Mouse (Mus musculus) limb, embryonic 14.5 days (tissue): ENCODE results near the gene Tnni3k. TPM values are rescaled to one million over a fixed set of nuclear protein-coding genes. Genes with fewer than 3 reads are reported as not detected.

ENCODE experiments used
- ATAC-seq: fragments of 200-750 bp; cut with Nextera tagmentation; 2 replicates; pipeline ENCODE4 v1.8.0; 2017; ENCODE audit warnings: low read depth, moderate number of reproducible peaks, moderate TSS enrichment; ENCODE audit not compliant: low FRiP score
- DNase-seq: peaks from one replicate; pipeline ENCODE4 v3.0.0-alpha.2; 2015; ENCODE audit warnings: low spot score
- H3K27ac ChIP-seq: fragments of 300-500 bp; sonication (generic); replicated peaks from 2 replicates; pipeline ENCODE4 v1.5.1; 2014; ENCODE audit warnings: low read depth, mild to moderate bottlenecking, low read length, moderate library complexity, mixed read lengths
- H3K27me3 ChIP-seq: fragments of 300-500 bp; sonication (generic); 2 replicates; pipeline ENCODE4 v1.6.1; 2014; ENCODE audit warnings: low read length, mixed read lengths; ENCODE audit not compliant: control insufficient read depth, insufficient read depth
- H3K36me3 ChIP-seq: fragments of 300-500 bp; sonication (generic); 2 replicates; pipeline ENCODE4 v1.6.1; 2014; ENCODE audit warnings: mild to moderate bottlenecking, low read length, moderate library complexity, mixed read lengths; ENCODE audit not compliant: control insufficient read depth, insufficient read depth
- H3K4me1 ChIP-seq: fragments of 300-500 bp; sonication (generic); 2 replicates; pipeline ENCODE4 v1.6.1; 2014; ENCODE audit warnings: antibody characterized with exemption, low read length, mixed read lengths; ENCODE audit not compliant: control insufficient read depth, insufficient read depth
- H3K4me2 ChIP-seq: fragments of 300-500 bp; sonication (generic); replicated peaks from 2 replicates; pipeline ENCODE4 v1.6.1; 2014; ENCODE audit warnings: low read depth, mild to moderate bottlenecking, low read length, moderate library complexity; ENCODE audit not compliant: severe bottlenecking
- H3K4me3 ChIP-seq: fragments of 300-500 bp; sonication (generic); replicated peaks from 2 replicates; pipeline ENCODE4 v1.5.1; 2014; ENCODE audit warnings: low read length
- H3K9ac ChIP-seq: fragments of 300-500 bp; sonication (generic); 2 replicates; pipeline ENCODE4 v1.6.1; 2014; ENCODE audit warnings: mild to moderate bottlenecking, low read depth, low read length, moderate library complexity; ENCODE audit not compliant: severe bottlenecking
- H3K9me3 ChIP-seq: fragments of 300-500 bp; sonication (generic); 2 replicates; pipeline ENCODE4 v1.6.1; 2016; ENCODE audit warnings: low read length; ENCODE audit not compliant: control insufficient read depth
- POLR2A ChIP-seq: fragments of 200-500 bp; IDR thresholded peaks from 2 replicates; pipeline ENCODE4 v1.8.0; 2012; ENCODE audit warnings: inconsistent platforms, mild to moderate bottlenecking, moderate library complexity, borderline replicate concordance; ENCODE audit not compliant: insufficient read depth, insufficient read length; ENCODE audit errors: extremely low read depth
- WGBS: fragments of 180-500 bp; shearing (Covaris S2); extraction: QIAGEN DNeasy Blood & Tissue Kit; methylation state at CpG from one replicate; pipeline ENCODE4 v1.1.7; 2014; 5-methylcytosine and 5-hydroxymethylcytosine counted together
- polyA plus RNA-seq, 2 experiments: library from polyadenylated mRNA; depleted of rRNA in 1 of 2; stranded (reverse) in 1 of 2; unstranded in 1 of 2; fragments of >200 nt; fragmentation: Nextera tagmentation in 1 of 2; extraction: Ambion mirVana in 1 of 2; gene quantifications; 2 replicates each; pipeline versions ENCODE4 v1.2.1 to v1.2.3; 2012 to 2014

Gene Tnni3k
- polyA plus RNA-seq, 2 experiments: 0.03 TPM; not detected in 1

GRCm38 (mm10) chr3:154786354-154786753, 268.9 kb downstream of the Tnni3k start:
- Histone ChIP-seq H3K4me3 (no peak overlapping the region), H3K27me3 (no peaks in the 10 kb centered on the region), H3K36me3 (no peaks in the 10 kb centered on the region), H3K9ac (no peak overlapping the region), H3K9me3 (no peaks in the 10 kb centered on the region), H3K4me1 (no peaks in the 10 kb centered on the region), H3K4me2 (no peak overlapping the region), H3K27ac (no peak overlapping the region)
- DNase-seq (no peak), ATAC-seq (no peak)
- TF ChIP-seq POLR2A: no peak
- 86% methylated on average over 9 of the region's 9 CpGs for WGBS

- no peak overlapping the region for H3K4me2 ChIP-seq
- H3K9ac ChIP-seq: no peak overlapping the region
- H3K27ac ChIP-seq: no peak overlapping the region
- no peaks in the 10 kb centered on the region for H3K4me1 ChIP-seq
- no peaks in the 10 kb centered on the region for H3K9me3 ChIP-seq
- WGBS: 48% methylated on average over 6 of the region's 6 CpGs
- ATAC-seq (no peak), DNase-seq (no peak)
- no peak for TF ChIP-seq POLR2A
- no peaks in the 10 kb centered on the region for H3K27me3 ChIP-seq
- H3K4me3 ChIP-seq: no peak overlapping the region
- H3K36me3 ChIP-seq: no peaks in the 10 kb centered on the region
Measured at GRCm38 (mm10) chr3:154778836-154779595, 276.2 kb downstream of the Tnni3k start.

GRCm38 (mm10) chr3:154771651-154772050, 283.6 kb downstream of the Tnni3k start:
- 87% methylated on average over 2 of the region's 2 CpGs for WGBS
- Histone ChIP-seq H3K4me3 (no peak overlapping the region), H3K4me2 (no peak overlapping the region), H3K4me1 (no peaks in the 10 kb centered on the region), H3K9ac (no peak overlapping the region), H3K36me3 (no peaks in the 10 kb centered on the region), H3K27me3 (no peaks in the 10 kb centered on the region), H3K27ac (no peak overlapping the region), H3K9me3 (no peaks in the 10 kb centered on the region)
- no peak for ATAC-seq
- no peak for TF ChIP-seq POLR2A
- DNase-seq: no peak

GRCm38 (mm10) chr3:154766321-154766720, 288.9 kb downstream of the Tnni3k start:
- TF ChIP-seq POLR2A: no peak
- no peaks in the 10 kb centered on the region for H3K9me3 ChIP-seq
- ATAC-seq: no peak

GRCm38 (mm10) chr3:154764115-154764514, 291.1 kb downstream of the Tnni3k start:
- no peaks in the 10 kb centered on the region for H3K27me3 ChIP-seq

More at GRCm38 (mm10) chr3:154766321-154766720, 288.9 kb downstream of the Tnni3k start:
- no peak overlapping the region for H3K9ac ChIP-seq
- no peak for DNase-seq
- no peak overlapping the region for H3K4me2 ChIP-seq
- no peaks in the 10 kb centered on the region for H3K4me1 ChIP-seq
- H3K27ac ChIP-seq: no peak overlapping the region
- WGBS: 73% methylated on average over 4 of the region's 4 CpGs
- no peaks in the 10 kb centered on the region for H3K27me3 ChIP-seq
- no peak overlapping the region for H3K4me3 ChIP-seq
- no peaks in the 10 kb centered on the region for H3K36me3 ChIP-seq

GRCm38 (mm10) chr3:154763374-154763773, 291.8 kb downstream of the Tnni3k start:
- H3K4me3 ChIP-seq: no peak overlapping the region
- H3K4me1 ChIP-seq: no peaks in the 10 kb centered on the region
- H3K9me3 ChIP-seq: no peaks in the 10 kb centered on the region
- no peak for DNase-seq
- H3K27ac ChIP-seq: no peak overlapping the region
- no peaks in the 10 kb centered on the region for H3K27me3 ChIP-seq
- no peak for TF ChIP-seq POLR2A
- H3K4me2 ChIP-seq: no peak overlapping the region
- H3K9ac ChIP-seq: no peak overlapping the region
- WGBS: 52% methylated on average over 9 of the region's 9 CpGs
- no peak for ATAC-seq
- no peaks in the 10 kb centered on the region for H3K36me3 ChIP-seq

More at GRCm38 (mm10) chr3:154764115-154764514, 291.1 kb downstream of the Tnni3k start:
- Histone ChIP-seq H3K9ac (no peak overlapping the region), H3K27ac (no peak overlapping the region), H3K36me3 (no peaks in the 10 kb centered on the region), H3K4me3 (no peak overlapping the region), H3K4me1 (no peaks in the 10 kb centered on the region), H3K4me2 (no peak overlapping the region), H3K9me3 (no peaks in the 10 kb centered on the region)
- ATAC-seq (no peak), DNase-seq (no peak)
- 77% methylated on average over 7 of the region's 7 CpGs for WGBS
- no peak for TF ChIP-seq POLR2A
